Mouse (Mus musculus) olfactory bulb, adult 2 months (tissue): ENCODE measurements at regions not wholly inside any gene's neighbourhood (a gene's known extent, or its start where the extent isn't known, plus 50 kb on each side); places are given as distances from the start of the nearest gene placed in this dataset.
A peak's percentile ranks its signal among the peaks of the same experiment; 100 is the strongest.

ENCODE experiments used
- H3K27ac ChIP-seq: fragments of 200-500 bp; 2 replicates; pipeline ENCODE4 v1.5.1; 2012; ENCODE audit warnings: low read depth, low read length; ENCODE audit not compliant: insufficient read depth
- H3K4me1 ChIP-seq: fragments of 200-500 bp; 2 replicates; pipeline ENCODE4 v1.6.1; 2012; ENCODE audit warnings: low read length; ENCODE audit not compliant: control insufficient read depth, insufficient read depth
- H3K4me3 ChIP-seq: fragments of 200-500 bp; 2 replicates; pipeline ENCODE4 v1.5.1; 2012; ENCODE audit warnings: mild to moderate bottlenecking, low read depth, low read length, moderate library complexity; ENCODE audit not compliant: insufficient read depth
- CTCF ChIP-seq: fragments of 200-500 bp; IDR thresholded peaks from 2 replicates; pipeline ENCODE4 v1.5.1; 2012; ENCODE audit warnings: low read depth, mild to moderate bottlenecking, low read length, moderate library complexity; ENCODE audit not compliant: insufficient read depth
- POLR2A ChIP-seq: fragments of 200-500 bp; IDR thresholded peaks from 2 replicates; pipeline ENCODE4 v1.6.1; 2012; ENCODE audit warnings: mild to moderate bottlenecking, low read depth, low read length, moderate library complexity; ENCODE audit not compliant: insufficient read depth
- WGBS: fragments of 180-500 bp; shearing (Covaris S2); methylation state at CpG from one replicate; pipeline ENCODE4 v1.1.7; 2018; 5-methylcytosine and 5-hydroxymethylcytosine counted together

DNA sequence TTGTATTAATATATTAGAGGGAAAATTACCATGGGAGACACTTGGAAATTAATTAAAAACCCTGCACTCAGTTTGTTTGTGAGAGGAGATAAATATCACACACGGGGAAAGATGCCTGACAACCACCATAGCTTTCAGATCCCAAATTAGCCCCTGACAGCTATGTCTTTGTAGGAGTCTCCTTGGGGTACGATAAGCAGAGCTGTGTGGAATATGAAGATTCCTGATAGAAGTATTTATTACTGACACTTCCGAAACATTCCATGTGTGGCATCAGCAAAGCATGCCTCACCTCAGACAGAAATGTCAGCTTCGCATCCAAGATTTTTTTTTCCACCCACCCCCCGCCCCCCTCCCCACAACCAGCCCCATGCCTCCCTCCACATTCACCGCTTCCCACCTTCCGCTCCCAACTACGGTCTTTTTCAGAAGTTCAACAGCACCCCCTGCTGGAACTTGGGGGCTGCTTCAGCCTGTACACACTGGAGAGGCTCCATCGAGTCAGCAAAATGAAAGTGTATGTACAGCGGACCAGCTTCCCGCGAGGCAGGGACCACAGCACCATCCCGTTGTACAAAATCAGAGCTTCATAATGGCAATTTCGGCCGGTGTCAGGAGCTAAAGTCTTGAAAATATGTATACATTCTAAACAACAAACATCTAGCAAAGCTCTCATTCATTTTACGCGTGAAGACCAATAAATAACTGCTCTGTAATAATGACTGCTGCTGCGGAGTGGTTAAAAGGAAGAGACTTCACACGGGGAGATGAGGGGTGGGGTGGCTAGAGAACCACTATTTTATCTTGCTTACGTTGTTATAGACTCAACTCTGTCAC is 66.7 kb downstream of the Rwdd3 start:
- WGBS, result 18% methylated on average over 20 of the region's 20 CpGs
- no peak overlapping the region for H3K27ac ChIP-seq

DNA sequence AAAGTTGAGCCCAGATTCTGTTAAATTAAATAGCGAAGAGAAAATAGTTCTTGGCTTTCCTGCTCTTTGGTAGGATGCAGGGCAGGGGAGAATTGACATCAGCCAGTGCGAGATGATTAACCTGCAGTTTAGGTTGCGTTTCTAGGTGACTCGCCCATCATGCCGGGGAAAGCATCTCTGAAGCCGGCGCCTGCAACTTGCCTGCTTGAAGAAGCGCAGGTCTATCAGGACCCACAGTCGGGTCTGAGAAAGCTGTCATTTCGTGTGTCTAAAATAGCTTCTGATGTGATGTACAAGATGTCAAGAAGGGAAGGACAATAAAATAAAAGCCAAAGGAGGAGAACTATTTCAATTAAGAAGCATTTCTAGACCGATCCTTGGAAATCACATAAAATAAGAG is 68.6 kb downstream of the Rwdd3 start:
- TF ChIP-seq CTCF (no peak), POLR2A (no peak)
- Histone ChIP-seq H3K4me3 (no peak overlapping the region), H3K4me1 (no peaks in the 10 kb centered on the region), H3K27ac (no peak overlapping the region)
- 92% methylated on average over 11 of the region's 11 CpGs for WGBS

More for the DNA sequence above, 66.7 kb downstream of the Rwdd3 start:
- H3K4me3 ChIP-seq, result peak overlapping the region; percentile 35
- no peaks in the 10 kb centered on the region for H3K4me1 ChIP-seq
- TF ChIP-seq CTCF, result peak; percentile 77; the same call in 1 of the 2 replicates
- no peak for TF ChIP-seq POLR2A

- Histone ChIP-seq H3K27ac (no peak overlapping the region), H3K4me3 (no peak overlapping the region), H3K4me1 (no peaks in the 10 kb centered on the region)
- 97% methylated on average over 1 of the region's 1 CpGs for WGBS
- no peak for TF ChIP-seq CTCF
- TF ChIP-seq POLR2A, result no peak
These were observed 69.4 kb downstream of the Rwdd3 start for GRCm38 (mm10) chr3:121102120-121102519.

DNA sequence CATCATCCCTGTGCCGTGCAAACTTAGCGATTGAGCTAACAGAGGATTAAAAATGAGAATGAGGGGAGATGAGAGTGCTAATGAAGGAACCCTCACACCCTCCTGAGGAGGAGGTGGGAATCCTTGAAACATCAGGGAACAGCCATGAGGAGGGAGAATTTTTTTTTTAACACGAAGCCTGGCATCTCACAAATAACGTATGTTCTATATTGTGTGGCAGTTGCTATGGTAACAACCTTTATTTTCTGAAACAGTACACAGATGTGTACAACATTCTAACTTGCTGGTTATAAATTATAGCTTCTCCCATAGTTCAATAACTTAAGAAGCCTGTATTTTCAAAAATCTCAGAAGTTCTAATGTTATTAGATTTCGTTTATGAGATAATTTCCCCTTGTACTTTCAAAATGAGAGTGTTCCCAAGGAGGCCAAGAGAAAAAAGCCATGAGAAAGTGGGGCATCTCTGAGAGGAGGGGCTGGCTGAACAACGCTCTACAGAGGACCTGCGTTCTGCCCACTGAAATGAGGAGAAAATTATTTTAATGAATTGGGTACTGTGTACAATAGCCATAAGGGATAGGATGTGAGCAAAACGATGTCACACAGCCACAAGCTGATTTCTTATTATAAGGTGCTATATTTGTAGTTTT is 71.2 kb downstream of the Rwdd3 start:
- 42% methylated on average over 8 of the region's 8 CpGs for WGBS
- TF ChIP-seq POLR2A (no peak), CTCF (no peak)
- H3K4me3 ChIP-seq, result no peak overlapping the region
- H3K4me1 ChIP-seq, result no peaks in the 10 kb centered on the region
- H3K27ac ChIP-seq, result no peak overlapping the region

- TF ChIP-seq CTCF, result no peak
- H3K4me1 ChIP-seq, result no peaks in the 10 kb centered on the region
- 40% methylated on average over 6 of the region's 6 CpGs for WGBS
These were observed 78.0 kb downstream of the Rwdd3 start for GRCm38 (mm10) chr3:121093509-121093908.

GRCm38 (mm10) chr3:121088724-121089123 is 82.8 kb downstream of the Rwdd3 start:
- TF ChIP-seq CTCF, result no peak
- TF ChIP-seq POLR2A, result no peak
- WGBS, result 53% methylated on average over 5 of the region's 5 CpGs
- H3K4me1 ChIP-seq, result no peaks in the 10 kb centered on the region
- H3K27ac ChIP-seq, result no peak overlapping the region
- H3K4me3 ChIP-seq, result no peak overlapping the region

More at GRCm38 (mm10) chr3:121093509-121093908, 78.0 kb downstream of the Rwdd3 start:
- Histone ChIP-seq H3K4me3 (no peak overlapping the region), H3K27ac (no peak overlapping the region)

DNA sequence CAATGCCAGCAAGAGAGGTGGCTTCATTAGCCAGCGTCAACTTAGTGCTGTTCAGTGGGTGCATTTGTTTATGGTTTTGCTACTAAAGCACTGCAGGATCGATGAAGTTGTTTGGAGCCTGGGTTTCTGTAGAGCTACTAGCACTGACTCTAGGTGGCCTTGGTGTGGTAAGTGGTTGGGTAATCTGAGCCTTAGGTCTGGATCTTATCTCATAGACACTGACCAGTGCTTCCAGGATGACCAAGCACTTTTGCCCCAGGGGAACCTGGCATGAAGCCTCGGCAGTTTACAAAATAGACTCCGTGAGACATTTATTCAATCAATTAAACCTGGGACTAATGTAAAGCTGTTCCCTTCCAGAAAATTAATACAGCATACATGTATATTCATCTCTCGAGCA is 102.8 kb downstream of the Rwdd3 start:
- Histone ChIP-seq H3K4me1 (no peaks in the 10 kb centered on the region), H3K4me3 (no peak overlapping the region), H3K27ac (no peak overlapping the region)
- TF ChIP-seq POLR2A (no peak), CTCF (no peak)
- 78% methylated on average over 5 of the region's 5 CpGs for WGBS

- H3K4me3 ChIP-seq, result no peak overlapping the region
- 68% methylated on average over 9 of the region's 9 CpGs for WGBS
- no peak overlapping the region for H3K27ac ChIP-seq
- TF ChIP-seq CTCF (no peak), POLR2A (no peak)
- H3K4me1 ChIP-seq, result no peaks in the 10 kb centered on the region
These were observed 135.5 kb downstream of the Rwdd3 start for GRCm38 (mm10) chr3:121035904-121036549.

DNA sequence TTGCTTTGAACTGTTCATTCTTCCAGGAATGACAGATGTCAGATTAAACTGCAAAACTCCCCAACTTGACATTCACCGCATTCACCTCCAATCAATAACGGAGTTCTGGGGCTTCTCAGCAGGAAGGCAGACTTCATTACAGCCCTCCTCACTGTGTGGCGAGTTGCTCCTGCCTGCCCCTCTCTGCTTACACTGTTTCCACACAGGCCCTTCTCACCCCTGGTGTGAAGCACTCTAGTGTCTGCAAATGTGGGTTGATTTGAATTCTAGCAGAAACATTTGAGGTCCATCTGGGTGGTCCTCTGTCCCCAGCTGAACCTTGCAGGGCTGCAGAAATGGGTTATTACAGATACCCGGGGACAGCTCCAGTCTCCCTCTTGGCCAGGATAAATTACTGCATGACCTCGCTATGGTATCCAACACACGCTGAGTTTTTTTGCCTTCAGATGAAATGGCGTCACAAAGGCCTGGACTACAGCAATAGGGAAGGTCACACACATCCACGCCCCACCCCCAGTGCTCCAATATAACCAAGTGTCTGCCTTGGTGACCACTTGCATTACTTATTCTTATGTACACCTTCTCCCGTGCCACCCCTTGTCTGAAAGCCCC is 145.8 kb downstream of the Rwdd3 start:
- 66% methylated on average over 9 of the region's 9 CpGs for WGBS
- TF ChIP-seq CTCF (no peak), POLR2A (no peak)
- no peaks in the 10 kb centered on the region for H3K4me1 ChIP-seq

More for the DNA sequence above, 145.8 kb downstream of the Rwdd3 start:
- H3K4me3 ChIP-seq, result no peak overlapping the region
- no peak overlapping the region for H3K27ac ChIP-seq
